Mouse (Mus musculus): Measurements from ENCODE around the gene Plcb4.

GRCm38 (mm10) chr2:135993314-135993713, 334.5 kb downstream of the Plcb4 start:
- TF ChIP-seq CTCF (IDR thresholded peaks at IDR 0.05; ENCODE audit: low read depth) (peak; percentile 23), EP300 (optimal IDR thresholded peaks at IDR 0.05) (no peak)
